ENCODE assay signal across 10 mouse cellular contexts in the genomic region with DNA sequence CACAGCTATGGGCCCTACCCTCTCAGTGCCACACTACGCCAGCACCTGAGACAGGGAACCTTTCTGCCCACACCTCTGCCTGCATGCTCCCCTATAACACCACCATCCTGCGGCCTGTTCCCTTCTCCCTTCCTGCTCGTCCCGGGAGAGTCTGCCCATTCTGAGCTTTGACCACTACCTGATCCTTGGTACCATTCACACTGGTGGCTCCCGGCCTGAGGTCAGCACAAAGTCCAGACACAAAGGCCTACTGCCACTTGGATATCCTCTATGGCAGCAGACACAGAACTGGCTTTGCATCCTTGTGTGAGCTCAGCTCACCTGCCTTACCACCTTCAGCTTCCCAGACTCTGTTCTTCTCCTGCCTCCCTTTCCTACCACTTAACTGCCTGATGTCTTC.
"Had no signal": no experiment of that assay in that cellular context is flagged by ENCODE, and none has a peak within 500 bp of the region (broad histone marks: within the 10 kb centered on the region; RNA-seq: fewer than 3 reads in every experiment).

No protein-coding gene starts in this region.

- H3K9ac ChIP-seq: liver, embryonic 12.5 days; neural tube, embryonic 12.5 days had no signal

- H3K9me3 ChIP-seq: limb, embryonic 10.5 days; liver, embryonic 12.5 days; neural tube, embryonic 12.5 days had no signal

- H3K4me2 ChIP-seq: liver, embryonic 12.5 days; neural tube, embryonic 12.5 days had no signal

- H3K4me1 ChIP-seq: limb, embryonic 10.5 days; neural tube, embryonic 12.5 days had no signal

- H3K4me3 ChIP-seq: left cerebral cortex, adult 2 months; limb, embryonic 10.5 days; liver, embryonic 12.5 days; neural tube, embryonic 12.5 days had no signal

- ATAC-seq: hindbrain, embryonic 16.5 days; inflammation-experienced regulatory T-cells, adult 6 months; liver, embryonic 12.5 days had no signal

- DNase-seq: lung, postnatal 36 days; midbrain, embryonic 14.5 days; spleen, adult 18-20 months; thymus, postnatal 36 days had no signal

- H3K27me3 ChIP-seq: liver, embryonic 12.5 days; neural tube, embryonic 12.5 days had no signal

- H3K27ac ChIP-seq: left cerebral cortex, adult 2 months; limb, embryonic 10.5 days; liver, embryonic 12.5 days; neural tube, embryonic 12.5 days had no signal
